Mouse (Mus musculus) G1E (cell line): ENCODE data around the gene Epha1. TPM values are rescaled to one million over a fixed set of nuclear protein-coding genes. Genes with fewer than 3 reads are reported as not detected.

Experiments used
- ATAC-seq: 2 replicates; pipeline ENCODE4 v1.8.0; 2016; ENCODE audit warnings: mild to moderate bottlenecking; ENCODE audit not compliant: insufficient number of reproducible peaks, poor library complexity, low FRiP score, severe bottlenecking; ENCODE audit errors: extremely low read depth
- DNase-seq: peaks from one replicate; pipeline ENCODE4 v3.0.0; 2012; ENCODE audit warnings: low spot score
- H3K27me3 ChIP-seq: 2 replicates; pipeline ENCODE4 v1.6.1; 2012; ENCODE audit warnings: mild to moderate bottlenecking, low read length, inconsistent platforms; ENCODE audit not compliant: insufficient read depth
- H3K36me3 ChIP-seq: replicated peaks from 2 replicates; pipeline ENCODE3; 2012; ENCODE audit warnings: mild to moderate bottlenecking, inconsistent platforms
- H3K4me1 ChIP-seq: 2 replicates; pipeline ENCODE4 v1.6.1; 2012; ENCODE audit warnings: low read depth, low read length, inconsistent platforms, mixed read lengths; ENCODE audit not compliant: insufficient read depth
- H3K4me3 ChIP-seq: 2 replicates; pipeline ENCODE4 v1.5.1; 2012; ENCODE audit warnings: low read depth, mild to moderate bottlenecking, inconsistent platforms, low read length, moderate library complexity, mixed read lengths
- H3K9me3 ChIP-seq: replicated peaks from 2 replicates; pipeline ENCODE4 v1.6.1; 2012; ENCODE audit warnings: inconsistent platforms
- CTCF ChIP-seq: IDR thresholded peaks from 2 replicates; pipeline ENCODE4 v1.5.1; 2012; ENCODE audit warnings: low read depth, low read length, inconsistent platforms, mixed read lengths
- GATA1 ChIP-seq: IDR thresholded peaks from 2 replicates; pipeline ENCODE4 v1.6.1; 2012; ENCODE audit warnings: borderline replicate concordance, low read length, inconsistent platforms, mixed read lengths
- GATA2 ChIP-seq: IDR thresholded peaks from 2 replicates; pipeline ENCODE4 v1.6.1; 2012; ENCODE audit warnings: low read depth, low read length, inconsistent platforms, borderline replicate concordance
- POLR2AphosphoS5 ChIP-seq: IDR thresholded peaks from 2 replicates; pipeline ENCODE4 v1.6.1; 2012; ENCODE audit warnings: low read depth, low read length, inconsistent platforms; ENCODE audit not compliant: insufficient replicate concordance
- TAL1 ChIP-seq: conservative IDR thresholded peaks from 2 replicates; pipeline ENCODE4 v1.6.1; 2012; ENCODE audit warnings: low read depth, low read length, inconsistent platforms, mixed read lengths
- polyA plus RNA-seq: library from polyadenylated mRNA; stranded (reverse); fragments of >175 nt; gene quantifications from 2 replicates; pipeline ENCODE4 v1.2.3, GENCODE M21; 2012
- total RNA-seq, 2 experiments: library from RNA; stranded (forward) in 1 of 2; stranded (reverse) in 1 of 2; fragments of 200-1000 nt in 1 of 2; fragments of >200 nt in 1 of 2; fragmentation: Nextera tagmentation in 1 of 2; gene quantifications; 2 replicates each; pipeline ENCODE4 v1.2.3; 2014 to 2017

The Epha1 gene
- total and polyA plus RNA-seq, 3 experiments: not detected

DNA sequence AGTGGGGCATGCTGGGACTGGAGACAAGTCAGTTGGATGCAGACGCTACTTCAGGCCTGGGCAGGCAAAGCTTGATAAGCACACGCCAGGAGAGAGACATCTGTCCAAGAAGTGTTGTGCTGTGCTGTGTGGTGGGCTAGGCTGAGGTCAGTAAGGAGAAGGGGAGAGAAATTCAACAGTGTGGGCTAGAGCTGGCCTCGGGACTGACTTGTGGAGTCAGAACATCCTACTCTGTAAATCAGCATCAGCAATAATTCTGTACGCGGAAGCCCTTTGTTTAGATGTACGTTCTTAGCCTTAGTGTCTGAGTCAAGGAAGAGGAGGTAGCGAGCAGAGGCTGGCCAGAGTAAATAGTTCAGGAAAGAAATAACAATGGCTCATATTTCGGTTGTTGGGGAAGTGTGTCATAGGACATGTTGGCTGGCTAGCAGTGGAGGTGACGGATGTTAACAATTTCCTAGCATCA, 8.9 kb upstream of the Epha1 start:
- DNase-seq (no peak), ATAC-seq (no peak)
- no peaks in the 10 kb centered on the region for H3K36me3 ChIP-seq
- H3K9me3 ChIP-seq: no peaks in the 10 kb centered on the region
- no peak overlapping the region for H3K4me3 ChIP-seq
- no peaks in the 10 kb centered on the region for H3K4me1 ChIP-seq
- TF ChIP-seq GATA2 (no peak), GATA1 (no peak), TAL1 (no peak), POLR2AphosphoS5 (no peak), CTCF (no peak)
- peaks cover 14% of the 10 kb centered on the region for H3K27me3 ChIP-seq

DNA sequence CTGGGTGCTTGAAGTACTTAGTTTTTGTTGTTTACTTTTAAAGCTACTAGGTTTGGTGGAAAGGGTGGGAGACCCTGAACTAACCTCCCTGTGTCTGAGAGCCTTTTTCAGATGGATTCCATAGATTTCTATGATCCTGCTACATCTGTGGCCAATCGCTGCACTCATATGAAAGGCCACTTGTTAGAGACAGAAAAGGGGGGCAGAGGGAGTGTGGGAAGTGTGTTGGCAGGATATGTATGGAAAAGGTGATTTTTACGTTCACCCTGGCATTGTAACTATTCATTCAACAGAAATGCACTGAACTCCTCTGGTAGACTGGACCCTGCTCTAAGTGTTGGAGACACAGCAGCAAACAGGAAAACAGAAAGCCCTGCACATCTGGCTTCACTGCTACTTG, 8.2 kb upstream of the Epha1 start:
- H3K36me3 ChIP-seq: no peaks in the 10 kb centered on the region
- ATAC-seq (no peak), DNase-seq (no peak)
- H3K4me3 ChIP-seq: no peak overlapping the region
- peaks cover 16% of the 10 kb centered on the region for H3K27me3 ChIP-seq
- H3K4me1 ChIP-seq: no peaks in the 10 kb centered on the region
- no peak for TF ChIP-seq POLR2AphosphoS5
- no peak for TF ChIP-seq CTCF
- TF ChIP-seq TAL1: no peak
- no peak for TF ChIP-seq GATA1
- no peak for TF ChIP-seq GATA2
- H3K9me3 ChIP-seq: no peaks in the 10 kb centered on the region

DNA sequence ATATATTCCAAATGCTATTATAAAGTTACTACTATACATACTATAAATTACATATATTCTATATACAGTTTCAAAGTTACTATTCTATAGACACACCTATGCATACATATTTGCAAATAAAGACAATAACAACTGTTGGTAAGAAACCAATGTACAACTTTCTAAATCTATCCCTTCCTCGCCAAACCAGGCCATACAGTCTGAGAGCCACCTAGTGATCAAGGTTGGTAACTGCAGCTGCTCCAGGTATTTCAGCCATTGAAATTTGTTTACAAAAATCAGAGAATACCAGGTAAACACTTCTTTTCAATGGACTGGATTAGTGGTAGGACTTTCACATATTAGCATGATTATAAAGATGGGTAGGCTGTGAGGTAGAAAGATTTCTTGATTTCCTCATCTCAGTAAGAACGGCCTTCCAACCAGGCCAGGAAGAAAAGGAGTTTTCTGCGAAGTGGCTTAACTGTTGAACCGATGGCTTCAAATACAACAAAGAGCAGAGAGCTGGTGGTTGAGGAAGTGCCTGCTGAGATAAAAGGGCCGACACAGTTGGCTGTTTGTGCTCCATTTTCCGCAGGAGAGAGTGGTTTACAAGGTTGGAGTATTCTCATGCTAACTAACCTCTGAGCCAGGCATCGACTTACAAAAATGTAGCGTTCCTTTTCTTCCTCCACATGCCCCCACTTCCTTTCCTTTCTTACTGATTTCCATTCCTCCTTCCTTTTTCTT, 7.5 kb upstream of the Epha1 start:
- peaks cover 16% of the 10 kb centered on the region for H3K27me3 ChIP-seq
- ATAC-seq (no peak), DNase-seq (peak; percentile 22)
- H3K9me3 ChIP-seq: no peaks in the 10 kb centered on the region
- H3K4me3 ChIP-seq: no peak overlapping the region
- H3K4me1 ChIP-seq: no peaks in the 10 kb centered on the region
- no peaks in the 10 kb centered on the region for H3K36me3 ChIP-seq
- TF ChIP-seq POLR2AphosphoS5 (no peak), CTCF (peak; percentile 81), GATA2 (no peak)

DNA sequence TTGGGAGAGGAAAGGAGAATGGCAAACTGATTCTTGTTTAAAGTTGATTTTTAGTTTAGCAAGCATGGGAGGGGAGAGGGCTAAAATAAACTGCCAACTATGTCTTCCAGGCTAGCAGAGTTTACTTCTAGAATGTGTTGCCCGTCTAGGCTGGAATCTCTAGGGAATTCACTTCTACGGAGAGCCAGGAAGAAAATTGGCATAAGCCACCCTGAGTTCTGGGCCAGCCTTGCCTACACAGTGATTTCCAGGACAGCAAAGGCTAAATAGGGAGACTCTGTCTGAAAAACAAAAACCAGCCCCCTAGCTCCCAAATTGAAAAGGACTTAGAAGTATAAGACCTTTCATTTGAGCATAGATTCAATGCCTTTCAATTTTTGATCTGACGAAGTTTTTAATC, 6.5 kb upstream of the Epha1 start:
- H3K27me3 ChIP-seq: peaks cover 23% of the 10 kb centered on the region
- TF ChIP-seq CTCF (no peak), GATA2 (no peak), GATA1 (no peak), TAL1 (no peak), POLR2AphosphoS5 (no peak)
- no peaks in the 10 kb centered on the region for H3K36me3 ChIP-seq
- DNase-seq: no peak
- ATAC-seq: no peak
- H3K4me1 ChIP-seq: no peaks in the 10 kb centered on the region
- H3K9me3 ChIP-seq: no peaks in the 10 kb centered on the region
- H3K4me3 ChIP-seq: no peak overlapping the region

DNA sequence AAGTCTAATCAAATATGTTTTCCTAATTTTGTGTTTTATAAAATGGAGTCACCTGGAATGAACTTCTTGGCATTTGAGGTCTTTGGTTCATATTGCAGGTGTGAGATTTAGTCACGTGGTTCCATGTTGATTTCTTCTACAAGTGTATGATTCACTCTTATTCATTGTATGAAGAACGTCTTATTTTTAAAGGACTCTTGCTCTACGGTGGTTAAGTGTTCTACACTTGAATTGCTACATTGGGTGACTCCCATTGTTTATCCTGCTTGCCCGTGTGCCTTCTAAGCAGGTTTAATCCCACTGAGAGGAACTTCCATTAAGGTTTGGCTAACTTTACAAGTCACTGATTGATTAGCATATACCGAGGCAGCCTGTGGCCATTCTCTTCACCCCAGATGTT, 4.2 kb upstream of the Epha1 start:
- H3K27me3 ChIP-seq: peaks cover 36% of the 10 kb centered on the region
- ATAC-seq (no peak), DNase-seq (no peak)
- H3K9me3 ChIP-seq: no peaks in the 10 kb centered on the region
- peaks cover 4% of the 10 kb centered on the region; the same call in 1 of the 2 replicates for H3K4me1 ChIP-seq
- no peak for TF ChIP-seq CTCF
- TF ChIP-seq GATA2: no peak
- TF ChIP-seq TAL1: no peak
- no peak for TF ChIP-seq GATA1
- no peak for TF ChIP-seq POLR2AphosphoS5
- H3K4me3 ChIP-seq: no peak overlapping the region
- no peaks in the 10 kb centered on the region for H3K36me3 ChIP-seq

DNA sequence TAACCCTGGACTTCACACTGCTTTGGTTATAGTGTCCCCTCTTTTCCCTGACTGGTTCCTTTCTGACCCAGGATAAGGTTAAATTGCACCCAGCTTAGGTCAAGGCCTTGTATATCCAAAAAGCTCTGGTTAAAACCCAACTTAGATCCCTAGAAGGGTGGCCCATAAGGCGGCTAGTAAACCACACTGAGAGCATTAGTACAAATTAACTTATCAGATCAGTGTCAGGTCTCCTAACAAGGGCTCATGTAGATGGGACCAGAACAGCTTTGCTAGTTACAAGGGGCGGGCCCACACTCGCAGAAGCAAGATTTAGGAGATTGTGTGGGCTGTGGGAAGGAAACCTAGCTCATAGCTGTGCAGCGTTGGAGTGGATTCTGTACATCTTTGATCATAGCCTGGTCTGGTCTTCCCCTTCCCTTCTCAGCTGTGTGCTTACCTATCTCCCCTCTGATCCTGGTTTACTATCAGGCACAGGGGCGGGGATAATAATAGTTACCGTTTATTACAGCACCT, 3.5 kb upstream of the Epha1 start:
- Histone ChIP-seq H3K27me3 (peaks cover 42% of the 10 kb centered on the region), H3K9me3 (no peaks in the 10 kb centered on the region), H3K36me3 (no peaks in the 10 kb centered on the region), H3K4me3 (no peak overlapping the region), H3K4me1 (peaks cover 4% of the 10 kb centered on the region; the same call in 1 of the 2 replicates)
- DNase-seq (no peak), ATAC-seq (no peak)
- TF ChIP-seq POLR2AphosphoS5: no peak
- TF ChIP-seq TAL1: no peak
- no peak for TF ChIP-seq CTCF
- TF ChIP-seq GATA2: no peak
- TF ChIP-seq GATA1: no peak
